Mouse (Mus musculus) layer of hippocampus, adult 8-10 months (tissue): ENCODE data around the gene Cxcr1. TPM values are rescaled to one million over a fixed set of nuclear protein-coding genes. Genes with fewer than 3 reads are reported as not detected.
"Not testable (repeated sequence)": the region's sequence is repeated elsewhere in the genome, so short reads cannot be mapped to it uniquely, and the experiment has no call there.

Experiments used
- DNase-seq, 2 experiments: peaks; one replicate each; pipeline ENCODE4 v3.0.0; 2022; ENCODE audit warnings: low spot score in 2 of 2
- total RNA-seq, 4 experiments: library from RNA; stranded (reverse); gene quantifications; 2 replicates each; pipeline ENCODE4 v1.2.4; 2022

Cxcr1 gene
- total RNA-seq, 4 experiments from 2014 or later = 0.34 TPM; not detected in 3

- no peak for DNase-seq
Measured at GRCm38 (mm10) chr1:74196621-74197419, 2.4 kb upstream of the Cxcr1 start.

GRCm38 (mm10) chr1:74195961-74196360 is 1.5 kb upstream of the Cxcr1 start:
- DNase-seq = no peak

DNA sequence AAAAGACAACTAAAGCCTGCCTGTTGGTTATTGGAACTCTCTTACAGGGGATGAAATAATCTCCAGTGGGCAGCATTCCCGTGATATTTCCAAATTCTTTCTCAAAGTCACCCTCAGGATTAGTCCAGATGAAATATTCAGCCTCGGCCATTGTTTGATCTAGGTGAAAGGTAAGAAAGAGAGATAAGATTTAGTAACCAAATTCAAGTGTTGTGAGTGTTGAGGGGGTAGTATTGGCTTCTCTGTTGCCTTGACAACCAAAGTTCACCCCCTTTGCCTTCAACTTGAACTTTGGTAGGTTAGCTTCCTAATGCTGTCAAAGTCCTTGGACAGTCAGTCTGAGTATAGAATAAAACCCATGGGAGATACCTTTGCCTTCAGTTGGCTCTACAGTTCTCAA is 1.7 kb downstream of the Cxcr1 start:
- DNase-seq = no peak

DNA sequence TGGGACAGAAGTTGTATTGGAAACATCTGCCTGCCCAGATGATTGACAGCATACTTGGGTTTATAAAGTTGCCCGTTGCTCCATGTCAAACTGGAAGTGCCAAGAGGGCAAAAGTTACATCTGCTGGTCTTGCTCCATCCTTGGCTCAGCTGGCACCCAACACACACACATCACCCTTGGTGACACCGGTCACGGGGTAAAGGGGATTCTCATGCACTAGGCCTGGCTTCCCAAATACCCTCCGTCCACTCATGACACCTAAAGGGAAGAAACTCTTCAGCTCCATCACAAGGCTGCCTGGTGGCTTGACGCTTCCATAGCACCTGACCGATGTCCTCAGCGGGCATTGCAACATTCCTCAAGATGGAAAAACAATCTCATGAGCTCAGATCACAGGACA is 4.0 kb downstream of the Cxcr1 start:
- DNase-seq = no peak

DNA sequence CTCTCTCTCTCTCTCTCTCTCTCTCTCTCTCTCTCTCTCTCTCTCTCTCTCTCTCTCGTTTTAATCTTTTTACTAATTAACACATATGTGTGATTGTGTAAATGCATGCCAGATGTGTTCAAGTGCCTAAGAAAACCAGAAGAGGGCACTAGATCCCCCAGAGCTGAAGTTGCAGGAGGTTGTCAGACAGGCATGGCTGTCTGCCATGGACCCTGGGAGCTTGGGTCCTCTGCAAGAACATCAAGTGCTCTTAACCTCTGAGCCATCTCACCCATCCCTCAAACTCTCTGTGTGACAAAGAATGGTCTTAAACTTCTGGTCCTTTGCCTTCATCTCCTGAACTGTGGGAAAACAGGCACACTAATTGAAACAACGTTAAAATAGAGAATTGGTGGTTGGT is 11.4 kb downstream of the Cxcr1 start:
- no peak for DNase-seq

DNA sequence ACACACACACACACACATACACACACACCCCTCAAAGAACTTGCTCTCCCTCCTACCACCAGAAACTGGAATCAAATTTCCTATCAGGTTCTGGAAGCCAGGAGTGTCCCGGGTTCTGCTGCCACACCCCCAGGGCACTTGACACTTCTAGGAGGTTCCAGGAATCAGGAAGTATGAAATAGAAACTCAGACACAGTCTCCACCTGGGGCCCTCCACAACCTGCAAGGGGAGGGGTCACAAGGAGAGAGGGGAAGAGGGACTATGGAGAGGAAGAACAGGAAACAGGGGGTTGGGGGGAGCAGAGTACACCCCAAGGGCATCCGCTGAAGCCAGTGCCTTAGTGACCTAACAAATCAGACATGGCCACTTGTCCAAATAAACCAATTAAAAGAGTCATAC is 13.0 kb downstream of the Cxcr1 start:
- no peak for DNase-seq

GRCm38 (mm10) chr1:74179624-74180408 is 14.6 kb downstream of the Cxcr1 start:
- DNase-seq = no peak

DNA sequence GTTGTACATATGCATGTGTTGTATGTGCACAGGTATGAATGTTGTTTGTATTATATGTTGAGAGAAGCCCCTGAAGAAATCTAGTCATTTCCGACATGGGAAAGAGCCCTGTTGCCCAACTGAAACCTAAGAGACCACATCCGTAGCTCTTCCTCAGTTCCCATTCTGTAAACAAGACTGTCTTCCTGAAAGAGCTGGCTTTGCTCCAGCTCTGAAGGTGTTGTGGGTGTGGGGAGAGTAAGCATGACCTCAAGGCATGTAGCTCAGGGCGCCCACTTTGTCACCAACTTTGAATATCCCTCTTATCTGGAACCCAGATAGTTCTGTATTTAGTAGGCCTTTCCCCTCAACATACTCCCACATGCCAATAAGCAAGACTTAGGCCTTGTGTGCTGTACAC is 15.8 kb downstream of the Cxcr1 start:
- no peak for DNase-seq

DNA sequence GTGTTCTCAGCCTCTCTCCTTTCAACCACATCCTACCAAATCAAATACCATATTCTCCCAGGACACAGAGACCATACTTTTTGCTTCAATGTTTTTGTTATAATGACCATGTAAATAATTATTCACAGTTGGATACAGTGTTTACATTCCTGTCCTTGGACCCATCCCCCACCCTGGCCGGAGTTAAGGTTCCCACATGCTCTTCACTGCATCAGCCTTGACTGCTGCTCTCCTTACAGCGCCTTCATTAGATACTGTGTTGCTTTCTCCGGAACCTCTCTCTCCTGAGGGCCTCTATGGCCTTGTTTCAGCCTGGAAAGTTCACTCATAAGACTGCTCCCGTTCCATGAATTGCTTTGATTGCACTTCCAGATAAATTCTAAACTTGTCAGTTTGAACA is 18.7 kb downstream of the Cxcr1 start:
- no peak for DNase-seq

DNA sequence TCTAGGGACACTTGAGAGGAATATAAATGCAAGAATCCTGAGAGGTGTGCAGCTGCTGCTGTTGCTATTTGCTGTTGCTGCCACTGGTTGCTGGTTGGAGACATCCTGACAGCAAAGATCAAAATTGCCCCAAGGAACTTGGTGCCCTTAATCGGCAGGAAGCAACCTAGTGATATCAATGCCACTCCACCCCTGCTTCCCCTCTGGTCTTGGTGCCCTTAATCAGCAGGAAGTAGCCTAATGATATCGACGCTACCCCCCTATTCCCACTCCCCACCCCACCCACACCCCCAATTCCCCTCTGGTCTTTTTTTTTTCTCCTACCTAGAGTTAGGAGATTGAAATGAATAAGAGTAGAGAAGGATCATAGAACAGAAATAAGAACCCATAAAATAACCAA is 21.7 kb downstream of the Cxcr1 start:
- DNase-seq = no peak

- DNase-seq = no peak
Measured at GRCm38 (mm10) chr1:74169721-74170120, 24.7 kb downstream of the Cxcr1 start.

- no peak for DNase-seq
Measured at GRCm38 (mm10) chr1:74167136-74167535, 27.3 kb downstream of the Cxcr1 start.

- no peak for DNase-seq
Measured at GRCm38 (mm10) chr1:74160036-74160435, 34.4 kb downstream of the Cxcr1 start.

DNA sequence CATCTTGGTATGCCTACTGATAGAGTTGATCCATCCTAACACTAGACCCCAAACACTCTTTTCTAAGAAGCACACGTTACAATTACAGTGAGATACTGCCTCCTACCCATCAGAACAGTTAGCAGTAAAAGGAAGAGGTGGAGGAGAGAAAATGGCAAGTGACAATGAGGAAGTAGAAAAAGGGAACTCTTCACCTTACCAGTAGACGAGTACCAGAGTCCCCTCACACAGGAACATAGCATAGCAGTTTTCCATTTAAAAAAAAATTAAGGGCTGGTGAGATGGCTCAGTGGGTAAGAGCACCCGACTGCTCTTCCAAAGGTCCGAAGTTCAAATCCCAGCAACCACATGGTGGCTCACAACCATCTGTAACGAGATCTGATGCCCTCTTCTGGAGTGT is 34.8 kb downstream of the Cxcr1 start:
- DNase-seq = not testable (repeated sequence)

DNA sequence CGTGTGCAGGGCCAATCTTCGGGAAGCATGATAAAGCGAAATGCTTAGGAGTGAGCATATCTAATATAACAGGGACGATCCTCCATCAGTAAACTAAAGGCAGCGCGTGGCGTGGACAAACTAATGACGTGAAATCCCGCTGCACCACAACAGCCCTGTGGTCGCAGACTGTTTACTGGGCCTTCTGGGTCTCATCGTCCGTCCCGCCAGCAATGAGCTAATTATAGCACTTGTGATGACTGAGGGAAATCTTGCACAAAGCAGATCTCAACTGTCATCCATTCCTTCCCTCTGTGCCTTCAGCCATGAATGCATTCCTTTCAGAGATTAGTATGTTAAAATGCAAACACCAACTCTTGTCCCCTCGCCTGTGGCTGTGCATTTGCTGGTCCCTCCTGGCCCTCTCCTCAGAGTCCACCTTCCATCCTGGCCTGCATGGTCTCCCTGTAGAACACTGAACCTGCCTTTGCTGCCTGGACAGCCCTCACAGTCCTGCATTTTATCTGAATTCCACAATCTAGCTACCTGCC is 38.0 kb downstream of the Cxcr1 start:
- DNase-seq = no peak

GRCm38 (mm10) chr1:74155435-74156012 is 38.9 kb downstream of the Cxcr1 start:
- no peak for DNase-seq

- DNase-seq = no peak
Measured at GRCm38 (mm10) chr1:74153461-74154184, 40.8 kb downstream of the Cxcr1 start, which contains the start of gene Cxcr2. Gene Cxcr2 (plus strand): TSS chr1:74153989.

DNA sequence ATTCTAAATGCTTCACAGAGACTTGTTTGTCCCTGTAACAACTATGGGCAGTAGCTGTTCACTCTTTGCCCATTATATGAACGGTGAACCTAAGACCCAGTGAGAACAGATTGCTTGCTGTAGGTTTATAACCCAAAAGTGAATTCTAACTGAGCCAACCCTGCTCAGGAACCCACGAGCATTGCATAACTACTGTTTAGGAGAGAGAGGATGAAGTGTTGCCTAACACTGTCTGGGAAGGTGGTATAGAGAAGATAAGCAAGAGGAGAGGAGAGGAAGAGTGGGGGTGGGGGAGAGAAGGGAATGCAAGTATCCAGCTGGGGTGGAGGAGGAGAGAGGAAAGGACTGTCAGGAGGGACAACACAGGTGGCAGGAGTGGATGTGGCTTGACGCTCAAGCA is 43.3 kb downstream of the Cxcr1 start:
- DNase-seq = no peak

DNA sequence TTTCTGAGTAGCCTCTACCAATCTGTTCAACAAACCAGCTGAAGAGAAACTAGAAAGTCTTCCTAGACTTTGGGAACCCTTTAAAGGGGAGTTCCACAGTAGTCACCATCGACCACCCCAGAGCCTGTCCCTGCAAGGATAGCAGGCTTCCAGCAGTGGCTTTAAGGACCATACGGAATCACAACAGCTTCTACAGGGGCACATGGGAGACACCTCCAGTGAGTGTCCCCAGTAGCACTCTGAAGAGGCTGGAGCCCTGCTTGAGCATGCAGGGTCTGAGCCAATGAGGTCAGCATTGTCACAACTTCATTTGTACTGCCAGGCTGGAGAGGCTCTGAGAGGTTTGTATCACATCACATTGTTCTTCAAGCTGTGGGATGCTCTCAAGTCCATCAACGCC is 44.3 kb downstream of the Cxcr1 start:
- no peak for DNase-seq

- DNase-seq = no peak
Measured at GRCm38 (mm10) chr1:74149106-74149885, 45.1 kb downstream of the Cxcr1 start.
